Mouse (Mus musculus) CH12.LX (cell line): ENCODE results near the gene Prdm2. TPM values are rescaled to one million over a fixed set of nuclear protein-coding genes. Genes with fewer than 3 reads are reported as not detected.

Experiments
- DNase-seq: peaks from one replicate; pipeline ENCODE4 v3.0.0-alpha.2; 2013; ENCODE audit errors: extremely low read depth
- H3K27ac ChIP-seq: 2 replicates; pipeline ENCODE4 v1.5.1; 2012; ENCODE audit warnings: low read depth, mild to moderate bottlenecking, control low read depth, moderate library complexity; ENCODE audit not compliant: insufficient read depth
- H3K27me3 ChIP-seq: replicated peaks from 2 replicates; pipeline ENCODE3; 2012; ENCODE audit warnings: inconsistent platforms
- H3K36me3 ChIP-seq, 2 experiments: replicated peaks in 1 of 2; 2 replicates each; pipeline versions ENCODE3 to v1.6.1; 2012; ENCODE audit warnings: inconsistent platforms in 1 of 2, low read length in 1 of 2, mild to moderate bottlenecking in 1 of 2, mixed read lengths in 1 of 2, moderate library complexity in 1 of 2; ENCODE audit not compliant: control insufficient read depth in 1 of 2, insufficient read depth in 1 of 2
- H3K4me1 ChIP-seq, 2 experiments: 2 replicates each; pipeline ENCODE4 v1.6.1; 2012; ENCODE audit warnings: inconsistent platforms in 1 of 2, moderate library complexity in 1 of 2; ENCODE audit not compliant: insufficient read depth in 2 of 2, control insufficient read depth in 1 of 2
- H3K4me2 ChIP-seq: 2 replicates; pipeline ENCODE4 v1.6.1; 2012; ENCODE audit warnings: low read depth, mild to moderate bottlenecking, control low read depth; ENCODE audit not compliant: poor library complexity, insufficient read depth, severe bottlenecking
- H3K4me3 ChIP-seq, 3 experiments: fragments of 150-350 bp in 1 of 3; sonication (generic) in 1 of 3; replicated peaks in 1 of 3; 2 replicates each; pipeline versions ENCODE3 to v1.5.1; 2011 to 2012; ENCODE audit warnings: low read depth in 2 of 3, low read length in 2 of 3, mild to moderate bottlenecking in 2 of 3, moderate library complexity in 2 of 3, control low read depth in 1 of 3, improper control_type of control experiment in 1 of 3, inconsistent platforms in 1 of 3, mixed read lengths in 1 of 3; ENCODE audit not compliant: poor library complexity in 1 of 3
- H3K79me2 ChIP-seq: replicated peaks from 2 replicates; pipeline ENCODE4 v1.6.1; 2012; ENCODE audit warnings: mild to moderate bottlenecking, moderate library complexity; ENCODE audit not compliant: control insufficient read depth, poor library complexity, insufficient read depth, severe bottlenecking; ENCODE audit errors: extremely low read depth
- H3K9ac ChIP-seq: 2 replicates; pipeline ENCODE4 v1.6.1; 2012; ENCODE audit warnings: low read depth, mild to moderate bottlenecking, control low read depth, moderate library complexity; ENCODE audit not compliant: insufficient read depth
- H3K9me3 ChIP-seq: replicated peaks from 2 replicates; pipeline ENCODE3; 2012; ENCODE audit warnings: low read length, inconsistent platforms, mixed read lengths
- BHLHE40 ChIP-seq: IDR thresholded peaks from 2 replicates; pipeline ENCODE4 v1.6.1; 2011; ENCODE audit warnings: mild to moderate bottlenecking, low read depth, low read length, improper control_type of control experiment
- CTCF ChIP-seq, 2 experiments: IDR thresholded peaks in 1 of 2; conservative IDR thresholded peaks in 1 of 2; 2 replicates each; pipeline ENCODE4 v1.5.1; 2011 to 2012; ENCODE audit warnings: low read depth in 2 of 2, low read length in 2 of 2, improper control_type of control experiment in 1 of 2, inconsistent platforms in 1 of 2, mild to moderate bottlenecking in 1 of 2, moderate library complexity in 1 of 2
- E2F4 ChIP-seq: IDR thresholded peaks from 2 replicates; pipeline ENCODE4 v1.6.1; 2011; ENCODE audit warnings: low read depth, low read length, improper control_type of control experiment; ENCODE audit not compliant: insufficient replicate concordance
- EP300 ChIP-seq: IDR thresholded peaks from 2 replicates; pipeline ENCODE4 v1.6.1; 2011; ENCODE audit warnings: low read length, improper control_type of control experiment
- GABPA ChIP-seq: IDR thresholded peaks from 2 replicates; pipeline ENCODE4 v1.6.1; 2012; ENCODE audit warnings: low read depth, low read length, improper control_type of control experiment, inconsistent platforms; ENCODE audit not compliant: insufficient replicate concordance
- IRF4 ChIP-seq: IDR thresholded peaks from 2 replicates; pipeline ENCODE4 v1.6.1; 2014; ENCODE audit warnings: low read depth, mild to moderate bottlenecking, inconsistent platforms, low read length, improper control_type of control experiment
- JUN ChIP-seq: IDR thresholded peaks from 2 replicates; pipeline ENCODE4 v1.6.1; 2011; ENCODE audit warnings: low read depth, mild to moderate bottlenecking, low read length, improper control_type of control experiment, moderate library complexity; ENCODE audit not compliant: insufficient read depth
- MAFK ChIP-seq: IDR thresholded peaks from 2 replicates; pipeline ENCODE4 v1.6.1; 2011; ENCODE audit warnings: low read length, improper control_type of control experiment; ENCODE audit not compliant: insufficient replicate concordance
- MAZ ChIP-seq: IDR thresholded peaks from 2 replicates; pipeline ENCODE4 v1.6.1; 2012; ENCODE audit warnings: low read depth, mild to moderate bottlenecking, inconsistent platforms, low read length, improper control_type of control experiment, moderate library complexity
- MEF2A ChIP-seq: IDR thresholded peaks from 2 replicates; pipeline ENCODE4 v1.6.1; 2014; ENCODE audit warnings: low read depth, mild to moderate bottlenecking, inconsistent platforms, low read length, improper control_type of control experiment, borderline replicate concordance
- MXI1 ChIP-seq: IDR thresholded peaks from 2 replicates; pipeline ENCODE4 v1.6.1; 2011; ENCODE audit warnings: mild to moderate bottlenecking, low read depth, low read length, improper control_type of control experiment
- NELFE ChIP-seq: IDR thresholded peaks from 2 replicates; pipeline ENCODE4 v1.6.1; 2011; ENCODE audit warnings: low read depth, low read length, improper control_type of control experiment
- NRF1 ChIP-seq: IDR thresholded peaks from 2 replicates; pipeline ENCODE4 v1.6.1; 2014; ENCODE audit warnings: low read depth, mild to moderate bottlenecking, inconsistent platforms, low read length, improper control_type of control experiment, moderate library complexity
- PAX5 ChIP-seq: IDR thresholded peaks from 2 replicates; pipeline ENCODE4 v1.6.1; 2012; ENCODE audit warnings: low read length, inconsistent platforms, mixed read lengths
- RAD21 ChIP-seq: IDR thresholded peaks from 2 replicates; pipeline ENCODE4 v1.6.1; 2011; ENCODE audit warnings: low read depth, mild to moderate bottlenecking, low read length, improper control_type of control experiment, moderate library complexity
- RCOR1 ChIP-seq: conservative IDR thresholded peaks from 2 replicates; pipeline ENCODE4 v1.6.1; 2012; ENCODE audit warnings: low read depth, mild to moderate bottlenecking, inconsistent platforms, low read length, improper control_type of control experiment
- SMC3 ChIP-seq: IDR thresholded peaks from 2 replicates; pipeline ENCODE4 v1.6.1; 2011; ENCODE audit warnings: low read depth, low read length, improper control_type of control experiment
- USF1 ChIP-seq: IDR thresholded peaks from 2 replicates; pipeline ENCODE4 v1.6.1; 2014; ENCODE audit warnings: low read depth, mild to moderate bottlenecking, inconsistent platforms, low read length, improper control_type of control experiment
- ZC3H11A ChIP-seq: IDR thresholded peaks from 2 replicates; pipeline ENCODE4 v1.6.1; 2012; ENCODE audit warnings: low read depth, mild to moderate bottlenecking, inconsistent platforms, low read length, improper control_type of control experiment
- ZNF384 ChIP-seq: IDR thresholded peaks from 2 replicates; pipeline ENCODE4 v1.6.1; 2012; ENCODE audit warnings: low read depth, low read length, improper control_type of control experiment, inconsistent platforms
- dilution Hi-C: fragments of 300-500 bp; cut with MboI; formaldehyde crosslinking; loops from 2 replicates; pipeline ENCODE4 v1.14.3; 2020; ENCODE audit warnings: low sequenced_read_pairs; ENCODE audit not compliant: extremely low pct_unique_long_range_greater_than_20kb, extremely low pct_ligation_motif_present
- in situ Hi-C: fragments of 300-500 bp; cut with MboI; formaldehyde crosslinking; loops from 3 replicates; pipeline ENCODE4 v1.14.3; 2019; ENCODE audit warnings: low sequenced_read_pairs, low pct_ligation_motif_present, low pct_unique_long_range_greater_than_20kb, mixed read lengths
- polyA plus RNA-seq: library from polyadenylated mRNA; unstranded; fragments of >175 nt; gene quantifications from 2 replicates; pipeline ENCODE4 v1.2.1, GENCODE M21; 2012; ENCODE audit warnings: low read depth; ENCODE audit not compliant: insufficient read length
- total RNA-seq, 2 experiments: library from RNA; depleted of rRNA; stranded (reverse); fragments of 300-350 nt in 1 of 2; fragments of >200 nt in 1 of 2; gene quantifications; 2 replicates each; pipeline ENCODE4 v1.2.3; 2012 to 2014

Gene Prdm2
- total and polyA plus RNA-seq, 3 experiments: 3.8 to 16.1 (median 7.1) TPM

DNA sequence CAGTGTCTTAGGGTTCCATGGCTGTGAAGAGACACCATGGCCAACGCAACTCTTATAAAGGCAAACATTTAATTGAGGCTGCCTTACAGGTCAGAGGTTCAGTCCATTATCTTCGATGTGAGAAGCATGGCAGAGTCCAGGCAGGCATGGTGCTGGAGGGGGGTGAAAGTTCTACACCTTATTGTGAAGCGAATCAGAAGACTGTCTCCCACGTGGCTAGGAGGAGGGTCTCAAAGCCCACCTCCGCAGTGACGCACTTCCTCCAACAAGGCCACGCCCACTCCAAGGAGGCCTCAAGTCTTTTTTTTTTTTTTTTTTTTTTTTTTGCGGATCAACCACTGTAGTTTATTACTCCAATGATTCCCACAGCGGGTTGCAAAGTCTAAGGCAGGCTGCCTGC is 28.5 kb upstream of the Prdm2 start:
- H3K4me1 ChIP-seq: 0 out of 4 replicates have a peak, but pooled peaks cover 0 to 6% of the 10 kb centered on the region in 2 experiments
- DNase-seq: no peak
- H3K4me2 ChIP-seq: no peak overlapping the region
- peaks cover 4% of the 10 kb centered on the region for H3K27me3 ChIP-seq
- H3K79me2 ChIP-seq: no peaks in the 10 kb centered on the region
- in situ Hi-C loops: loop anchor here (10.0 to 25.0 kb wide), 2 partner anchors 206 to 1079 kb away; no protein-coding TSS in a partner anchor
- no peak for TF ChIP-seq GABPA
- no peak for TF ChIP-seq SMC3
- no peak overlapping the region for H3K4me3 ChIP-seq
- no peak overlapping the region for H3K27ac ChIP-seq
- H3K9me3 ChIP-seq: peaks cover 2% of the 10 kb centered on the region
- H3K36me3 ChIP-seq: no peaks in the 10 kb centered on the region
- dilution Hi-C loops: no loop called here
- no peak overlapping the region for H3K9ac ChIP-seq

GRCm38 (mm10) chr4:143239615-143240201 is 26.9 kb upstream of the Prdm2 start:
- H3K79me2 ChIP-seq: no peaks in the 10 kb centered on the region
- DNase-seq: no peak
- no peak overlapping the region for H3K4me2 ChIP-seq
- dilution Hi-C loops: no loop called here
- TF ChIP-seq RCOR1 (no peak), ZNF384 (no peak), MAZ (no peak), EP300 (no peak), MXI1 (no peak), JUN (no peak)
- no peak overlapping the region for H3K27ac ChIP-seq
- no peak overlapping the region for H3K4me3 ChIP-seq
- no peak overlapping the region for H3K9ac ChIP-seq
- no peaks in the 10 kb centered on the region for H3K27me3 ChIP-seq
- H3K4me1 ChIP-seq: 0 out of 4 replicates have a peak, but pooled peaks cover 0 to 6% of the 10 kb centered on the region in 2 experiments
- H3K36me3 ChIP-seq: no peaks in the 10 kb centered on the region
- in situ Hi-C loops: loop anchor here (5.0 to 25.0 kb wide), 3 partner anchors 127 to 1077 kb away; no protein-coding TSS in a partner anchor
- H3K9me3 ChIP-seq: peaks cover 5% of the 10 kb centered on the region

- Histone ChIP-seq H3K36me3 (no peaks in the 10 kb centered on the region), H3K4me2 (no peak overlapping the region), H3K4me1 (0 out of 4 replicates have a peak, but pooled peaks cover 0 to 6% of the 10 kb centered on the region in 2 experiments), H3K9me3 (peaks cover 11% of the 10 kb centered on the region), H3K9ac (no peak overlapping the region), H3K4me3 (no peak overlapping the region), H3K27me3 (no peaks in the 10 kb centered on the region), H3K79me2 (no peaks in the 10 kb centered on the region), H3K27ac (no peak overlapping the region)
- TF ChIP-seq RAD21 (no peak), SMC3 (no peak), NELFE (no peak), JUN (no peak), E2F4 (no peak), MAFK (no peak), NRF1 (no peak), BHLHE40 (no peak), RCOR1 (no peak), PAX5 (no peak), CTCF (conservative IDR thresholded peaks at IDR 0.05 in 1 of 2, IDR thresholded peaks at IDR 0.05 in 1 of 2; ENCODE audit: low read depth in 2 of 2, low read length in 2 of 2) (no peak; a peak in 1 of 4 replicates), IRF4 (no peak), MEF2A (no peak), ZC3H11A (no peak), USF1 (no peak)
- dilution Hi-C loops: no loop called here
- in situ Hi-C loops: loop anchor here (5.0 to 25.0 kb wide), 2 partner anchors 127 to 1077 kb away; no protein-coding TSS in a partner anchor
- DNase-seq: no peak
Measured at GRCm38 (mm10) chr4:143239117-143239516, 26.3 kb upstream of the Prdm2 start.
